Mouse (Mus musculus) kidney, embryonic 16.5 days (tissue): ENCODE results near the gene Leo1. TPM values are rescaled to one million over a fixed set of nuclear protein-coding genes. Genes with fewer than 3 reads are reported as not detected.

Experiments
- ATAC-seq: fragments of 200-750 bp; cut with Nextera tagmentation; 2 replicates; pipeline ENCODE4 v1.8.0; 2017; ENCODE audit warnings: moderate TSS enrichment; ENCODE audit not compliant: low FRiP score, low TSS enrichment
- H3K27ac ChIP-seq: fragments of 300-500 bp; sonication (generic); 2 replicates; pipeline ENCODE4 v1.5.1; 2014; ENCODE audit warnings: low read length
- H3K27me3 ChIP-seq: fragments of 300-500 bp; sonication (generic); 2 replicates; pipeline ENCODE4 v1.6.1; 2014; ENCODE audit warnings: low read length, control low read depth, mixed read lengths; ENCODE audit not compliant: insufficient read depth
- H3K36me3 ChIP-seq: fragments of 300-500 bp; sonication (generic); 2 replicates; pipeline ENCODE4 v1.6.1; 2014; ENCODE audit warnings: low read length, control low read depth, mixed read lengths; ENCODE audit not compliant: insufficient read depth
- H3K4me1 ChIP-seq: fragments of 300-500 bp; sonication (generic); 2 replicates; pipeline ENCODE4 v1.6.1; 2014; ENCODE audit warnings: low read length, control low read depth, mixed read lengths; ENCODE audit not compliant: insufficient read depth
- H3K4me2 ChIP-seq: fragments of 300-500 bp; sonication (generic); replicated peaks from 2 replicates; pipeline ENCODE4 v1.6.1; 2014; ENCODE audit warnings: low read depth, low read length
- H3K4me3 ChIP-seq: fragments of 300-500 bp; sonication (generic); 2 replicates; pipeline ENCODE4 v1.5.1; 2014; ENCODE audit warnings: mild to moderate bottlenecking, low read length
- H3K9ac ChIP-seq: fragments of 300-500 bp; sonication (generic); replicated peaks from 2 replicates; pipeline ENCODE4 v1.6.1; 2014; ENCODE audit warnings: low read length
- H3K9me3 ChIP-seq: fragments of 300-500 bp; sonication (generic); 2 replicates; pipeline ENCODE4 v1.6.1; 2016; ENCODE audit warnings: low read length, control low read depth
- WGBS: fragments of 180-500 bp; shearing (Covaris S2); extraction: QIAGEN DNeasy Blood & Tissue Kit; methylation state at CpG from one replicate; pipeline ENCODE4 v1.1.7; 2014; 5-methylcytosine and 5-hydroxymethylcytosine counted together
- polyA plus RNA-seq: library from polyadenylated mRNA; unstranded; fragments of >200 nt; fragmentation: Nextera tagmentation; extraction: Ambion mirVana; gene quantifications from 2 replicates; pipeline ENCODE4 v1.2.1, GENCODE M21; 2015

Leo1 gene
- polyA plus RNA-seq: 40.1 and 43.1 TPM in 2 replicates

DNA sequence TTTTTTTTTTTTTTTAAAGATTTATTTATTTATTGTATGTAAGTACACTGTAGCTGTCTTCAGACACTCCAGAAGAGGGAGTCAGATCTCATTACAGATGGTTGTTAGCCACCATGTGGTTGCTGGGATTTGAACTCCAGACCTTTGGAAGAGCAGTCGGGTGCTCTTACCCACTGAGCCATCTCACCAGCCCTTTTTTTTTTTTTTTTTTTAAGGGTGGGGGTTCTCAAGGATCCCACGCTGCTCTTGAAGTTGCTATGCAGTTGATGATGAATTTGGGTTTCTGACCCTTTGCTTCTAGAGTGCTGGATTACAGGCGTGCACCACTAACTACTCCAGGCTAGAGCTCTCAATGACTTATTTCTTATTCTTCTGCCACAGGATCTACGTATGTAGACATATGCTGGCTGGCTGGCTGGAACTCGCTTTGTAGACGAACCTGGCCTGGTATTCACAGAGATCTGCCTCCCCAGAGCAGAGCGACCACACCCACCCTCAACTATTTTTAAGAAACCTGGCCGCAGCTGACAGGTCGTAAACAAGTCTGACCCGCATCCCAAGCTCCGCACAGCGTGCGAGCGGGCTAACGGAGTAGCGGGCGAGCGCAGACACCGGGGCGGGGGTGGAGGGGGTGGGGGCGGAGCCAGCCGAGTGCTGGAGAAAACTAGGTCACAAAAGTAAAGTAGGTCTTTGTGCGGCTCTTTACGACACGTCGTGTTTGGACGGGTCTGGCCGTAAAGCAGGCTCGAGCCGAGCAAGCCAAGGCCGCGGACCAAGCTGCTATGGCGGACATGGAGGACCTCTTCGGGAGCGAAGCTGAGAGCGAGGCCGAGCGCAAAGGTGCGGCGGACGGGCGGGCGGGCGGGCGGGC, at the start of gene Leo1:
Gene Leo1, plus strand, starts transcription at position 729 of the 871 bp plus-strand sequence.
- peak within 1 kb of the TSS; percentile 91 for H3K4me2 ChIP-seq
- H3K9me3 ChIP-seq: no peaks in the 10 kb centered on the region
- peak within 1 kb of the TSS; percentile 87 for H3K27ac ChIP-seq
- H3K36me3 ChIP-seq: peaks cover 9% of the 10 kb centered on the region
- H3K4me3 ChIP-seq: peak within 1 kb of the TSS; percentile 93
- peak; percentile 93 for ATAC-seq
- under 1% methylated on average over 31 of the region's 45 CpGs for WGBS
- no peaks in the 10 kb centered on the region for H3K27me3 ChIP-seq
- H3K9ac ChIP-seq: peak within 1 kb of the TSS; percentile 94
- peaks cover 13% of the 10 kb centered on the region for H3K4me1 ChIP-seq

DNA sequence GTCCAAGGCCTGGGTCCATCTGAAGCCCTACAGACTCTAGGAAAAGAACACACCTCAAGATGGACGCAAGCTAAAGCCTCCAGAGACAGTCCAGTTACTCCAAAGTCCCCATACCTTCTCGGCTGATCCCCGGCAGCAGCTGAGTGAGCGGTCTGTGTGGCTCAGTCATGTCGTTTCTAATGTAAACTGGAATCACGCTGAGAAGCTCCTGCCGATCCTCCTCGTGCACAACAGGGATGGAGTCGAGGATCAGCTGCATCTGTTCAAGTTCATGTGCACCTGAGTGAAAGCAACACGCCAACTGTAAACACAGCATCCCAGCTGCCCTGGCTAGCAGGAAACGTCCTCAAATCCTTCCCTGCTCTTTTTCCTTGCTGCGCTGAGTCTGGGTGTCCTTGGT, 48.1 kb upstream of the Leo1 start:
- H3K4me3 ChIP-seq: no peak overlapping the region
- no peak for ATAC-seq
- H3K27me3 ChIP-seq: no peaks in the 10 kb centered on the region
- 81% methylated on average over 12 of the region's 12 CpGs for WGBS
- H3K4me1 ChIP-seq: no peaks in the 10 kb centered on the region
- H3K9me3 ChIP-seq: no peaks in the 10 kb centered on the region
- no peak overlapping the region for H3K9ac ChIP-seq
- no peak overlapping the region for H3K4me2 ChIP-seq
- peaks cover 69% of the 10 kb centered on the region for H3K36me3 ChIP-seq
- H3K27ac ChIP-seq: no peak overlapping the region

DNA sequence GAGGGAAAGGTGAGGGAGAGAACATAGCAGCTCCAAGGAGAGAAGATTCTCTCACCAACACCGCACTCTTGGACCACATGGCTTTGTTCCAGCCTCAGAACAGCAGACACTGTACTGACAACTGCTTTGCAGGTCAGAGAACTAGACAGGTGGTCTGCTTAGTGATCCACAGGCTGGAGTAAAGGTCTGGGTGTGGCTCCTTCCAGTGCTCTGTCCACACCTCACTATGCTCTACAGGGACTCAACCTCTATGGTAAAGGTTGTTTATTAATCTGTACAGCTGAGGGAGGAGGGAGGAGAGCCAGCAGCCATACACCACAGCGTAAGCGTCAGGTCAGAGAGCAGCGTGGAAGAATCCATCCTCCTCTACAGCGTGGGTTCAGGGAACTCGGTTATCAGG, 45.4 kb upstream of the Leo1 start:
- 82% methylated on average over 6 of the region's 6 CpGs for WGBS
- H3K27ac ChIP-seq: no peak overlapping the region
- no peak for ATAC-seq

DNA sequence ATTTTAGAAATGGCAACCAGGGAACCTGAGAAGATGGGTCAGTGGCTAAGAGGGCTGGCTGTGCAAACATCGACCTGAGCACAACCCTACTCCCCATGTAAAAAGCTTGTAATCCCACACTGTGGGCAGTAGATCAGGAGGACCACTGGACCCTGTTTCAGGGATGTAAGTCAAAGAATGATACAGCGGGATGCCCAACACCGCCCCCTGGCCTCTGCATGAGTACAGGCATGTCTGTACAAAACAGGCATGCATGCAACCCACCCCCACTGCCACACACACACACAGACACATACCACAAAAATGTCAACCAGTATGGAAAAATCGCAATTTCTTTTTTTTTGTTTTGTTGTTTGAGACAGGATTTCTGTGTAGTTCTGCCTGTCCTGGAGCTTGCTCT, 42.3 kb upstream of the Leo1 start:
- Histone ChIP-seq H3K4me3 (no peak overlapping the region), H3K4me2 (no peak overlapping the region), H3K4me1 (peaks cover 15% of the 10 kb centered on the region), H3K36me3 (peaks cover 34% of the 10 kb centered on the region), H3K27me3 (no peaks in the 10 kb centered on the region), H3K9me3 (no peaks in the 10 kb centered on the region), H3K9ac (no peak overlapping the region), H3K27ac (no peak overlapping the region)
- 87% methylated on average over 4 of the region's 4 CpGs for WGBS
- ATAC-seq: no peak

More for the DNA sequence above, 45.4 kb upstream of the Leo1 start:
- no peaks in the 10 kb centered on the region for H3K9me3 ChIP-seq
- H3K36me3 ChIP-seq: peaks cover 57% of the 10 kb centered on the region
- H3K4me2 ChIP-seq: no peak overlapping the region
- no peak overlapping the region for H3K4me3 ChIP-seq
- H3K9ac ChIP-seq: no peak overlapping the region
- peaks cover 5% of the 10 kb centered on the region; the same call in 1 of the 2 replicates for H3K4me1 ChIP-seq
- no peaks in the 10 kb centered on the region for H3K27me3 ChIP-seq

DNA sequence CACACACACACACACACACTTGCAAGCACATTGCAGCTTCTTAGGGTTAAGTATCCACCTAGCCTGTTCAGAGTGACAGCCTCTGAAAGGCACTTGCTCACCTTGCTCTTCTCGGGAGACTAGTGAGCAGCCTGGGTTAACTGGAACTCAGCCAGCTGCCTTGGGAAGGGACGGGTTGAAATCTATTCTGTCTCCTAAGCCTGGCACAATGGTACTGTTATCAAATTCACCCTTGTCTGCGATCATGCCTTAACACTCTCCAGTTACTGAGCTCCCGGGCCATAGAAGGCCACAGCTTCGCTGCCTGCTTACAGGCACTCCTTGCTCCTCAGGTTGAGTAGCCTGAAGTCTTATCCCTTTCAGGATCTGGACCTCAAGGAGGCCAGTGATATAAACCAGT, 40.7 kb upstream of the Leo1 start:
- Histone ChIP-seq H3K27ac (no peak overlapping the region), H3K36me3 (peaks cover 25% of the 10 kb centered on the region), H3K4me3 (no peak overlapping the region), H3K9me3 (no peaks in the 10 kb centered on the region), H3K4me2 (no peak overlapping the region), H3K4me1 (peaks cover 19% of the 10 kb centered on the region), H3K9ac (no peak overlapping the region), H3K27me3 (no peaks in the 10 kb centered on the region)
- WGBS: 71% methylated on average over 5 of the region's 5 CpGs
- no peak for ATAC-seq

DNA sequence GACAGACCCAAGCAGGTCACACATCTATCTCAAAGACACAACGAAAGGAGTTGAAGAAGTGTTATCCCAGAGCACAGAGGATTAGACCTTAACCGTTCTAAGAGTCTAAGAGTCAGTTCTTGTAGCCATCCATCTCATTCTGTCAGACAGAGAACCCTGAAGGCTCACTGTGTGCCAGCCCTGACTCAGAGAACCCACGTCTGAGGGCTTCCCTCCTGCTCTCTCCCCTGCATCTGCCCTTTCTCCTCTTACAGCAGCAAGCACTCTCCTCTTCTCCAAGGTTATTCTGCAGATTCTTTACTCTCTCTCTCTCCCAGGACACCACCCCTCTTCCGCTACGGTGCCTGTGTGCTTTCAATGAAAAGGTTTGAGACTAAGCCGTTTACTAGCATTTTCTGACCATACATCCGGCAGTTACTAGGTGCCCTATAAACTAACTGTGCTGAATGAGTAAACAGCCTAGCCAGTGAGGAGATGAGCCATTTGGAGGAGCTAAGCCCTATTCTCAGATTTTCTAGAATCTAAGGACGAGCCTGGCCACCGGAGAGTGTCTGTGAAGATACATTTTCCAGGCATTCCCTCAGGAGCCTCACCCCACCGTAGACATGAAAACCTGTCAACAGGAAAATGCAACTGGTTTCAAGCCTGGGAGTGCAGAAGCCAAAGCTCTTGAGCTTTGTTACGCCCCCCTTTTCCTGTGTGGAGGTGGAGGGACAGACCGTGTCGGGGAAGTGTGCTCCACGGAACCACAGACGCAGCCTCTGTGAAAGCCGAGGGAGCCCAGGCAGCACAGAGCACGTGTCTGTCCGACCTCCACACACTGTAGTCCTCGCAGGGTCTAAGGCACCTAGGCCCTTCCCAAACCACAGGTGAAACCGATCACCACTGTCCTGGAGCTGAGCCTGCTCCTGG, 39.5 kb upstream of the Leo1 start:
- Histone ChIP-seq H3K4me3 (no peak overlapping the region), H3K27me3 (no peaks in the 10 kb centered on the region), H3K9ac (no peak overlapping the region), H3K27ac (no peak overlapping the region), H3K9me3 (no peaks in the 10 kb centered on the region), H3K4me2 (no peak overlapping the region), H3K4me1 (peaks cover 27% of the 10 kb centered on the region), H3K36me3 (peaks cover 15% of the 10 kb centered on the region)
- ATAC-seq: no peak
- WGBS: 56% methylated on average over 20 of the region's 20 CpGs

DNA sequence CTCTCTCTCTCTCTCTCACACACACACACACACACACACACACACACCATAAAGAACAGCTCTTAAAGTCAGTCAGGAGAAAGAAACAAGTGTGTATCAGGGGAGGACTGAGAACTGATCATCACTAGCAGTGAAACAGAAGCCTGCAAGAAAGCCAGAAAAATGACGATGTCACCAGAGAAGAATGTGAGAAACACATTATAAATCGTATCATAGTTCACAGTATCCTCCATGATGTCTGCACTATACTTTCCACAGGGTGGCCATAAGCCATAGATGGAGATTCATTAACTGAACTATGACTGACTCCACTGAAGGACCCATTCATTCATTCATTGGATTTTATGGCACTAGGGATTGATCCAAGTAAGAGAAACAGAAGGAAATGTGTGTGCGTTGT, 37.8 kb upstream of the Leo1 start:
- H3K9me3 ChIP-seq: no peaks in the 10 kb centered on the region
- no peak overlapping the region for H3K4me3 ChIP-seq
- no peak for ATAC-seq
- H3K27ac ChIP-seq: no peak overlapping the region
- H3K4me1 ChIP-seq: peaks cover 39% of the 10 kb centered on the region
- H3K4me2 ChIP-seq: no peak overlapping the region
- H3K27me3 ChIP-seq: no peaks in the 10 kb centered on the region
- H3K36me3 ChIP-seq: 0 out of 2 replicates have a peak, but pooled peaks cover 2% of the 10 kb centered on the region
- no peak overlapping the region for H3K9ac ChIP-seq
- 56% methylated on average over 3 of the region's 3 CpGs for WGBS

DNA sequence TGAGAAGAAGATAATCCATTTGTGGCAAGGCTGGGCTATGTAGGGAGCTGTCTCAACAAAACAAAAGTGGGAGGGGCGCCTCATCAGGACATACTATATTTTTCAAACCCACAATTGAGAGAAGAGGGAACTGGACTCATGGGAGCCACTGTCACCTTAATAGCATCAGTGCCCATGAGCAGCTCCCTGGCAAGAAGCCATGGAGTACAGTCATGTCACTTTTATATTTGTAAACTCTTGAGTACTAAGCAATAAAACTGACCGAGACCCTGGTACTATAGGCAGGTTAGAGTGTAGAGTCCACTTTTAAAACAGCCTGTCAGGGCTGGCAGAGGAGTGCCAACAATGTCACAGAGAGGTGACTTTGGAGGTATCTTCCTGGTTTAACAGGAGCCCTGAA, 35.2 kb upstream of the Leo1 start:
- Histone ChIP-seq H3K27ac (no peak overlapping the region), H3K27me3 (no peaks in the 10 kb centered on the region), H3K9me3 (no peaks in the 10 kb centered on the region), H3K4me1 (peaks cover 42% of the 10 kb centered on the region), H3K4me3 (no peak overlapping the region), H3K4me2 (no peak overlapping the region), H3K36me3 (no peaks in the 10 kb centered on the region), H3K9ac (no peak overlapping the region)
- WGBS: 82% methylated on average over 2 of the region's 2 CpGs
- no peak for ATAC-seq

DNA sequence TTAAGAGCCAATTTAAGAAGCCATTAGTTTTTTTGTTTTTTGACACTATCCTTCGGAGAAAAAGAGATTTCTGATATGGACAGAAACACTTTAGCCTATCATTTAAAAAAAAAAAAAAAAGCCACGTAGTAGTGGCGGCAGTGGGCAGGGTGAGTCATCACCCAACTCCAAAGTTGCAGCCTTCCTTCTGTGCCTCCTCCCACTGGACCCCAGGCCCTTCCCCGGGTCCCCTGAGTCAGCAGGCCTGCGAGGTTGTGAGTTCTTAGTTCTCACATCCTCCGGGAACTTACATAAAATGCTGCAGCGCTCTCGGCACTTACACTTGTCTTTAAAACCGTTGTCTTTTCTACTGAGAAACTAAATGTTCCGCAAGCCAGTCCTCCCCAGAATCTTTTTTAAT, 33.5 kb upstream of the Leo1 start:
- H3K9me3 ChIP-seq: no peaks in the 10 kb centered on the region
- ATAC-seq: no peak
- WGBS: 12% methylated on average over 10 of the region's 10 CpGs
- 0 out of 2 replicates have a peak overlapping the region, but pooled peaks have one; percentile 34 for H3K27ac ChIP-seq
- H3K36me3 ChIP-seq: no peaks in the 10 kb centered on the region
- H3K27me3 ChIP-seq: no peaks in the 10 kb centered on the region
- H3K4me2 ChIP-seq: peak overlapping the region; percentile 82
- peak overlapping the region; percentile 35 for H3K4me3 ChIP-seq
- H3K9ac ChIP-seq: peak overlapping the region; percentile 57
- H3K4me1 ChIP-seq: peaks cover 37% of the 10 kb centered on the region
